Mouse (Mus musculus) lung, adult 18-20 months (tissue): ENCODE measurements around the gene Gm16253.

ENCODE experiments used
- DNase-seq, 2 experiments: peaks; one replicate each; pipeline ENCODE4 v3.0.0; 2022; ENCODE audit warnings: mixed read lengths in 2 of 2

The Gm16253 gene

GRCm38 (mm10) chr3:96576690-96577541, at the start of gene Gm16253:
Gene Gm16253, plus strand, starts transcription at chr3:96576984.
- DNase-seq = peak; percentile 96 to 97

- DNase-seq = no peak
Measured at GRCm38 (mm10) chr3:96528506-96528905, 48.3 kb upstream of the Gm16253 start.

- DNase-seq = no peak
Measured at GRCm38 (mm10) chr3:96532050-96532449, 44.7 kb upstream of the Gm16253 start.

- DNase-seq = no peak
Measured at GRCm38 (mm10) chr3:96534300-96534699, 42.5 kb upstream of the Gm16253 start.

- no peak for DNase-seq
Measured at GRCm38 (mm10) chr3:96539316-96539715, 37.5 kb upstream of the Gm16253 start.

GRCm38 (mm10) chr3:96540740-96541139, 36.0 kb upstream of the Gm16253 start:
- no peak for DNase-seq

GRCm38 (mm10) chr3:96541328-96542078, 35.3 kb upstream of the Gm16253 start:
- no peak for DNase-seq

- DNase-seq = no peak
Measured at GRCm38 (mm10) chr3:96542554-96542953, 34.2 kb upstream of the Gm16253 start.

GRCm38 (mm10) chr3:96543345-96543744, 33.4 kb upstream of the Gm16253 start:
- no peak for DNase-seq

- DNase-seq = no peak
Measured at GRCm38 (mm10) chr3:96545565-96545964, 31.2 kb upstream of the Gm16253 start.

- no peak for DNase-seq
Measured at GRCm38 (mm10) chr3:96546880-96547279, 29.9 kb upstream of the Gm16253 start.

- DNase-seq = peak; percentile 78 to 79
Measured at GRCm38 (mm10) chr3:96547389-96547960, 29.3 kb upstream of the Gm16253 start.

GRCm38 (mm10) chr3:96548824-96549223, 28.0 kb upstream of the Gm16253 start:
- no peak for DNase-seq

GRCm38 (mm10) chr3:96549346-96549745, 27.4 kb upstream of the Gm16253 start:
- DNase-seq = no peak

- DNase-seq = peak; percentile 77 to 83
Measured at GRCm38 (mm10) chr3:96551203-96551602, 25.6 kb upstream of the Gm16253 start.

GRCm38 (mm10) chr3:96551890-96552289, 24.9 kb upstream of the Gm16253 start:
- DNase-seq = no peak

- no peak for DNase-seq
Measured at GRCm38 (mm10) chr3:96553601-96554000, 23.2 kb upstream of the Gm16253 start.

- DNase-seq = no peak
Measured at GRCm38 (mm10) chr3:96554251-96554650, 22.5 kb upstream of the Gm16253 start.

GRCm38 (mm10) chr3:96555041-96555596, 21.7 kb upstream of the Gm16253 start:
- DNase-seq = peak; percentile 90 to 93

GRCm38 (mm10) chr3:96555999-96556614, 20.7 kb upstream of the Gm16253 start:
- DNase-seq = no peak

GRCm38 (mm10) chr3:96556651-96557635, 19.8 kb upstream of the Gm16253 start:
- no peak for DNase-seq
